Mouse (Mus musculus) lung, embryonic 14.5 days (tissue): Measurements from ENCODE around the gene Igsf8. TPM values are rescaled to one million over a fixed set of nuclear protein-coding genes. Genes with fewer than 3 reads are reported as not detected.

Experiments used
- ATAC-seq: fragments of 200-750 bp; cut with Nextera tagmentation; 2 replicates; pipeline ENCODE4 v1.8.0; 2017; ENCODE audit warnings: mild to moderate bottlenecking, moderate TSS enrichment, moderate library complexity; ENCODE audit not compliant: insufficient read depth
- DNase-seq: peaks from one replicate; pipeline ENCODE4 v3.0.0-alpha.2; 2015
- H3K27ac ChIP-seq: fragments of 300-500 bp; sonication (generic); 2 replicates; pipeline ENCODE4 v1.5.1; 2014; ENCODE audit warnings: low read depth, mild to moderate bottlenecking, moderate library complexity
- H3K27me3 ChIP-seq: fragments of 300-500 bp; sonication (generic); 2 replicates; pipeline ENCODE4 v1.6.1; 2014; ENCODE audit warnings: low read length, control low read depth; ENCODE audit not compliant: insufficient read depth
- H3K36me3 ChIP-seq: fragments of 300-500 bp; sonication (generic); 2 replicates; pipeline ENCODE4 v1.6.1; 2014; ENCODE audit warnings: control low read depth; ENCODE audit not compliant: insufficient read depth
- H3K4me1 ChIP-seq: fragments of 300-500 bp; sonication (generic); 2 replicates; pipeline ENCODE4 v1.6.1; 2014; ENCODE audit warnings: antibody characterized with exemption, control low read depth; ENCODE audit not compliant: insufficient read depth
- H3K4me2 ChIP-seq: fragments of 300-500 bp; sonication (generic); 2 replicates; pipeline ENCODE4 v1.6.1; 2014; ENCODE audit warnings: mild to moderate bottlenecking
- H3K4me3 ChIP-seq: fragments of 300-500 bp; sonication (generic); 2 replicates; pipeline ENCODE4 v1.5.1; 2014; ENCODE audit warnings: low read depth, low read length
- H3K9ac ChIP-seq: fragments of 300-500 bp; sonication (generic); 2 replicates; pipeline ENCODE4 v1.6.1; 2014
- H3K9me3 ChIP-seq: fragments of 300-500 bp; sonication (generic); 2 replicates; pipeline ENCODE4 v1.6.1; 2016; ENCODE audit warnings: low read depth, low read length, control low read depth
- CTCF ChIP-seq: IDR thresholded peaks from 2 replicates; pipeline ENCODE4 v1.5.1; 2016; ENCODE audit warnings: antibody characterized with exemption, low read depth
- WGBS: fragments of 180-500 bp; shearing (Covaris S2); extraction: QIAGEN DNeasy Blood & Tissue Kit; methylation state at CpG from one replicate; pipeline ENCODE4 v1.1.7; 2014; 5-methylcytosine and 5-hydroxymethylcytosine counted together
- polyA plus RNA-seq: library from polyadenylated mRNA; unstranded; fragments of >200 nt; fragmentation: Nextera tagmentation; extraction: Ambion mirVana; gene quantifications from 2 replicates; pipeline ENCODE4 v1.2.1, GENCODE M21; 2014

The Igsf8 gene
- polyA plus RNA-seq, 1 experiment from 2014 or later: 47.8 TPM

DNA sequence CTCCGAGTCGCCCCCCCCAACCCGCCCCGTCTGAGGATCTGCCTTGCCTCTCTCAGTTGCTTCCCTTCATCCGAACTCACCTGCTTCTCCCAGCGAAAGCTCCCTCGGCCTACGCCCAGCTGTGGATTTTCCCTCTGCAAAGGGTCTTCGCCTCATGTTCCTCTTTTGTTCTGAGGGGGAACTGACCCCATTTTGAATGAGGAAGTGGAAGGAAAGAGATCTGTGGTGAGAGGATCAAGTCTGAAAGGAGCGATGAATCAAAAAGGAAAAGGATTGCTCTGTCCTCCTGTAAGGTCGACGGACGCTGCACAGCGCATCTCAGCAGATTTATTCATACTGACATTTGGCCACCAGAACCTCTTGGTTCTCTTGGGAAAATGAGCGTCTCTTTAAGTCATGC lies 74.4 kb downstream of the Igsf8 start:
- H3K9me3 ChIP-seq: no peaks in the 10 kb centered on the region
- H3K4me3 ChIP-seq: no peak overlapping the region
- no peaks in the 10 kb centered on the region for H3K36me3 ChIP-seq
- DNase-seq (no peak), ATAC-seq (no peak)
- H3K27me3 ChIP-seq: peaks cover 14% of the 10 kb centered on the region
- WGBS: 64% methylated on average over 15 of the region's 15 CpGs
- H3K4me1 ChIP-seq: no peaks in the 10 kb centered on the region; the same call in 1 of the 2 replicates
- H3K9ac ChIP-seq: no peak overlapping the region
- H3K27ac ChIP-seq: no peak overlapping the region
- TF ChIP-seq CTCF: no peak
- no peak overlapping the region for H3K4me2 ChIP-seq

DNA sequence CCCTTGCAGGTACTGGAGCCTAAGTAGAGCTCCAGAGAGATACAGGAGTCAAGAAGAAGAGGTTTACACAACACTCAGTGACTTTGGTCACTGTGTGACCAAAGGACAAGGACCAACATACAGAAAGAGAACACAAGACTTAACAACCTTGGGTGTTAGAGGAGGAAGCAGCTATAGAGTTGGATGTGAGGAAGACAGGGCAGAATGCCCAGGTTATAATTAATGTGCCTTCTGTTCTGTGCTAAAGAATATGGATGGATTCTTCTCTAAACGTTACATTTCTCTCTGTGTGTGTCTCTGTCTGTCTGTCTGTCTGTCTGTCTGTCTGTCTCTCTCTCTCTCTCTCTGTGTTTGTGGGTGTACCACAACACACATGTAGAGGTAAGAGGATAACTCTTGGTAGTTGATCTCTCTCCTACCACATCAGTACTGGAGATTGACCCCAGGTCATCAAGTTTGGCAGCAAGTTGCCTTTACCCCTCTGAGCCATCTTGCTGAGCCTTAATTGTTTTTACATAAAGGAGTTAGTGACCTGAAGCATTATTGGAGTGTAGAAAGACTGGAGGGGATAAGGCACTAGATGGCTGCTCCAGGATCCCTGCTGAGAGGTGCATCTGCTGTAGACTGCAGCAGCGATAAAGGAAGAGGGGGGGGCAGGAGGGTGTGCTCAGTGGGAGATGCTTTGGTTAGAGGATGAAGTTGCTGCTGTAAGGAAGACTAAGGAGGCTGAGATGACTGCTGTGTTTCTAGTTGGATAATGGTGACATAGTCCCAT lies 76.2 kb downstream of the Igsf8 start:
- WGBS: 34% methylated on average over 2 of the region's 2 CpGs
- no peak overlapping the region for H3K9ac ChIP-seq

DNA sequence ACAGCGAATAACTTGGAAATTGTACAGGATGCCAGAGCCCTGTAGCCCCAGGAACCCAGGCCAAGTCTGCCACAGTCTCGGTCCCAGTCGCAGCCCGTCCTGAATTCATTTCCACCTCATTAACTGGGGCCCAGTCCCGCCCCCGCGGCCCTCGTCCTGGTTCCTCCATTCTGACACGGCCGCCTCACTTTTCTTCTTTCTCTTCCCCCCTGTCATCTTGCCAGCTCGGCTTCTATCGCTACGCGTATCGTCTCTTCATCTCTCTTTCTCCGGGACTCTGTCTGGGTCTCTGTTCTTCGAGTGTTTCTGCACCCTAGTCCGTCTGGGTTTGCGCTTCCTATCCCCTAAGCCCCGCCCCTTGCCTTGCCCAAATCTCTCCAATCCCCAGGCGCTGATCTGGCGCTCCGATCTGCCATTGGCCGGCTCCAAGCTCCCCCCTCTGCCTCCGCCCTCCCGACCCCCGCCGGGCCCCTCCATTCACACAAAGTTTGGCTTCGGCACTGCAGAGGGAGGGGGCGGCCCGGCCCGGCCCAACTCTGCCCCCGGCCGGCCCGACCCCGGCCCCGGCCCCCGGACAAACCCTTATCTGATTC lies 79.4 kb downstream of the Igsf8 start, which contains the start of gene Kcnj10:
TSS of gene Kcnj10 (plus strand) at position 482 of the 593 bp plus-strand sequence.
- TF ChIP-seq CTCF: no peak
- Histone ChIP-seq H3K4me3 (peak within 1 kb of the TSS; percentile 33), H3K4me2 (peak within 1 kb of the TSS; percentile 64), H3K27ac (no peak within 1 kb of the TSS), H3K4me1 (no peaks in the 10 kb centered on the region; the same call in 1 of the 2 replicates), H3K27me3 (peaks cover 32% of the 10 kb centered on the region), H3K9ac (no peak within 1 kb of the TSS), H3K36me3 (no peaks in the 10 kb centered on the region), H3K9me3 (no peaks in the 10 kb centered on the region)
- under 1% methylated on average over 38 of the region's 38 CpGs for WGBS
- DNase-seq (peak; percentile 87), ATAC-seq (peak; percentile 93)

More for the DNA sequence above, 76.2 kb downstream of the Igsf8 start:
- H3K4me2 ChIP-seq: no peak overlapping the region
- H3K4me3 ChIP-seq: no peak overlapping the region
- no peak overlapping the region for H3K27ac ChIP-seq
- ATAC-seq (no peak), DNase-seq (no peak)
- no peaks in the 10 kb centered on the region; the same call in 1 of the 2 replicates for H3K4me1 ChIP-seq
- TF ChIP-seq CTCF: no peak
- peaks cover 29% of the 10 kb centered on the region for H3K27me3 ChIP-seq
- H3K36me3 ChIP-seq: no peaks in the 10 kb centered on the region
- no peaks in the 10 kb centered on the region for H3K9me3 ChIP-seq

DNA sequence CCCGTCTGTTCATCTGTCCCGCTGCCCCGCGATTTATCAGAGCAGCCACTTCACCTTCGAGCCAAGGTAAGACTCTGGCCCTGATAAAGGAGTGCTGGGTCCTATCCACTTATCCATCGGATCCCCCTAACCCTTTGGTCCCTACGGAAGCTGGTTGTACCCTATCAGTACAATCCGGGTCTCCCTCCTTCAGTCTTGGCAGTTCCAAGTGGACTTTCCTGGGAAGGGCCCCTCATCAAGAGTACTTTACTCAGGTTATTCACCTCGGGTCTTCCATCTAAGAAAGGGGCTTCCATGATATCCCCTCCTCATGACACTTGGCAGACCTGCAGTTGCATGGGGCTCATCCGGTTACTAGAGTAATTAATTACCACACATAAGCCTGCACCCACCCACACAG lies 79.9 kb downstream of the Igsf8 start:
- ATAC-seq: no peak; the same call in 1 of the 2 replicates
- WGBS: 8% methylated on average over 10 of the region's 10 CpGs

DNA sequence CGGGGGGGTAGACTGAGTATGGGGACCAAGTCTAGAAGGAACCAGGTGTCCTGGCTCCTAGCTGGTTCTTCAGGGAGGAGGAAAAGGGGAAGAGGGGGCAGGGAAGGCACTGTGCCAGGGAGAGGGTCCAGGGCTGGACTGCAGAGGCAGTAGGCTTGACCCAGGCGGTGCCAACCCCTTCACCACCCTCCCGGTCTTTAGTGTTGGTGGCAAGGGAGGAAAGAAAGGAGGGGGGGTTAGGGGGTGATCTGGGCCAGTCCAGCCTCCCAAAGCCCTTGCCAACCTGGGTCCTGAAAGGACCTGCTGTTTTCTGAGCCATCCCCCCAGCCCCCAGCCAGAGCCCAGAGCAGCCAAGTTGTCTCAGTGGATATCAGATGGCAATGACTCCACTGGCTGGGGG lies 81.3 kb downstream of the Igsf8 start:
- Histone ChIP-seq H3K27me3 (peaks cover 27% of the 10 kb centered on the region), H3K36me3 (no peaks in the 10 kb centered on the region), H3K27ac (no peak overlapping the region), H3K9ac (no peak overlapping the region), H3K9me3 (no peaks in the 10 kb centered on the region), H3K4me1 (no peaks in the 10 kb centered on the region; the same call in 1 of the 2 replicates), H3K4me3 (no peak overlapping the region), H3K4me2 (no peak overlapping the region)
- TF ChIP-seq CTCF: no peak
- 89% methylated on average over 3 of the region's 3 CpGs for WGBS
- no peak for DNase-seq
- ATAC-seq: no peak

More for the DNA sequence above, 79.9 kb downstream of the Igsf8 start:
- Histone ChIP-seq H3K4me3 (peak overlapping the region; percentile 33), H3K9me3 (no peaks in the 10 kb centered on the region), H3K4me2 (peak overlapping the region; percentile 64), H3K9ac (no peak overlapping the region), H3K4me1 (no peaks in the 10 kb centered on the region; the same call in 1 of the 2 replicates), H3K36me3 (no peaks in the 10 kb centered on the region), H3K27me3 (peaks cover 27% of the 10 kb centered on the region), H3K27ac (no peak overlapping the region)
- no peak for DNase-seq
- no peak for TF ChIP-seq CTCF

DNA sequence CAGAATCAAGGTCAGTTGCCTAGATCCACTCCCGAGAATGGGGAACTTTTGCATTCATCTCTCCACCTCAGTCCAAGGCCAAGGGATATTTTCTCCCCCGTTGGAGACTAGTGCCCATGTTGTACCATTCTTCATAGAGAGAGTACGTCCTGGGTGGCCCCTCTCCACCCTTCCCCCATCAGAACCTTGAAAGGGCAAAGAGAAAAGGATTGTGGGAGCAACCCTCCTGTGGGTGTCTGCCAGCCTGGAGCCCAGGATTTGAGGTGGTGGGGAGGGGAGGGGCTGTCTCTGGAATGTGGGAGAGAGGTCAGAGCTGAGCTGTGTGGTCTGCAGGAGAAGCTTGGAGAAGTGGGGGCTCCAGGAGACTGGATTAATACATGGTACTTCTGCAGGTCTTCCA lies 82.5 kb downstream of the Igsf8 start:
- Histone ChIP-seq H3K4me3 (no peak overlapping the region), H3K9me3 (no peaks in the 10 kb centered on the region), H3K27me3 (peaks cover 27% of the 10 kb centered on the region), H3K4me2 (no peak overlapping the region), H3K36me3 (no peaks in the 10 kb centered on the region), H3K4me1 (no peaks in the 10 kb centered on the region; the same call in 1 of the 2 replicates), H3K27ac (no peak overlapping the region), H3K9ac (no peak overlapping the region)
- 49% methylated on average over 3 of the region's 3 CpGs for WGBS
- TF ChIP-seq CTCF: no peak
- ATAC-seq: no peak
- DNase-seq: no peak

DNA sequence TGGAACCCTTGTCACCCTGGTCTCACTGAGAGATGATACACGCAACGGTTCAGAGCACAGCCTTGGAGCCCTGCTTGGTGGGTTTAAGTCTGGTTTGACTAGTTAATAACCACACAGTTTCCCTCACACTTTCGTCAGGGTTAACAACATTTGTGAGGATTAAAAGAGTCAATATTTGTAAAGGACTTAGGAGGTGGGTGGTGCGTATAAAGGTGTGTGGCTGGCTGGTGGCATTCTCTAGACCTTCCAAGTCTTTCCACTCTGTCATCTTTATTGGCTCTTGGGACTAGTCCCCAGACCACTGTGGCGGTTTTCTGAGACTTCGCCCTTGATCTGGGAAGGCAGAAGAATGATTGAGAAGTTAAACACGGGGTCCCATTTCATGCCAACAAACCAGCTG lies 83.4 kb downstream of the Igsf8 start:
- peak; percentile 29 for DNase-seq
- Histone ChIP-seq H3K9me3 (no peaks in the 10 kb centered on the region), H3K36me3 (no peaks in the 10 kb centered on the region), H3K4me2 (0 out of 2 replicates have a peak overlapping the region, but pooled peaks have one; percentile 8), H3K27ac (peak overlapping the region; percentile 42; the same call in 1 of the 2 replicates), H3K4me3 (no peak overlapping the region), H3K9ac (no peak overlapping the region), H3K4me1 (no peaks in the 10 kb centered on the region; the same call in 1 of the 2 replicates), H3K27me3 (peaks cover 23% of the 10 kb centered on the region)
- 52% methylated on average over 7 of the region's 7 CpGs for WGBS
- TF ChIP-seq CTCF: no peak
- peak; percentile 21; the same call in 1 of the 2 replicates for ATAC-seq
